Mouse (Mus musculus): Measurements from ENCODE around the gene Gm43518. TPM values are rescaled to one million over a fixed set of nuclear protein-coding genes. Genes with fewer than 3 reads are reported as not detected.

Gene Gm43518
- polyA plus RNA-seq, 1 experiment: not detected

GRCm38 (mm10) chr5:123930508-123930989 is 3.3 kb downstream of the Gm43518 start, which contains the start of gene Ccdc62:
Gene Ccdc62, plus strand, starts transcription at chr5:123930679.
- peaks cover 4% of the 10 kb centered on the region for H3K4me1 ChIP-seq (ENCODE audit: control insufficient read depth, insufficient read depth, low read length)
- peak within 1 kb of the TSS; percentile 100 for H3K4me3 ChIP-seq (ENCODE audit: insufficient read depth, low read depth, low read length)
- H3K27ac ChIP-seq (ENCODE audit: insufficient read depth, low read depth, low read length): peak within 1 kb of the TSS; percentile 97
- WGBS: under 1% methylated on average over 56 of the region's 56 CpGs
- TF ChIP-seq CTCF (IDR thresholded peaks at IDR 0.05; ENCODE audit: insufficient read depth, low read depth, low read length) (no peak), POLR2A (IDR thresholded peaks at IDR 0.05; ENCODE audit: insufficient read depth, low read depth, low read length) (peak; percentile 99)

DNA sequence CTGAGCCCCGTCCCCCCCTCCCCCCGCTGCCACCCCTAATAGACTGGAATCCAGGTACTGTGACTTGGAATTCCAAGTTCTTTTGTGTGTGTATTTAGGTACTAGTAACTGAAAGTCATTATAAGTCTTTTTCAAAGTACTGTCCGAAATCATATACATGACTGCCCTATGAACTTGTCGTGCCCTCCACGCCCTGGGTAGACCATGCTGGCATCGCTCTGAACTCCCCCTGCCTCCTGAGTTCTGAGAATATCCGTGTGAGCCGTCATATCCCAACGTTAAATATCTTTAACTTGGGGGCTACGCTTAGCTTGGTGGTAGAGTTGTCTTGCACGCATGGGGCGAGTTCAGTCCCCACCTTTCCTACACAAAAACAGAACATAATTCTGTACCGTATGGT is 3.9 kb downstream of the Gm43518 start:
- no peak overlapping the region for H3K27ac ChIP-seq (ENCODE audit: insufficient read depth, low read depth, low read length)
- peak overlapping the region; percentile 100 for H3K4me3 ChIP-seq (ENCODE audit: insufficient read depth, low read depth, low read length)
- TF ChIP-seq POLR2A (IDR thresholded peaks at IDR 0.05; ENCODE audit: insufficient read depth, low read depth, low read length) (no peak), CTCF (IDR thresholded peaks at IDR 0.05; ENCODE audit: insufficient read depth, low read depth, low read length) (no peak)
- peaks cover 4% of the 10 kb centered on the region for H3K4me1 ChIP-seq (ENCODE audit: control insufficient read depth, insufficient read depth, low read length)
- 47% methylated on average over 13 of the region's 13 CpGs for WGBS

DNA sequence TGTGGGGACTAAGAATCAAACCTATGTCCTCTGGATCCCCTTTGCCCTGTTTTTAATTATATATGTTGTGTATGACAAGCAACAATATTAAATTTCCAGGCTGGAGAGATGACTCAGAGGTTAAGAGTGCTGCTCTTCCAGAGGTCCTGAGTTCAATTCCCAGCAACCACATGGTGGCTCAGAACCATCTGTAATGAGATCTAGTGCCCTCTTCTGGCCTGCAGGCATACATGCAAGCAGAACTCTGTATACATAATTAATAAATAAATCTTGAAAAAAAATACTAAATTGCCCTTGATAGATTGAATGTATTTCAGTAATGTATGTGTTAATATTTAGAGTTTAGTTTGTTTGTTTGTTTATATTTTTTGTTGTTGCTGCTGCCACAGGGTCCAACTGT is 5.7 kb downstream of the Gm43518 start:
- no peak overlapping the region for H3K27ac ChIP-seq (ENCODE audit: insufficient read depth, low read depth, low read length)
- TF ChIP-seq POLR2A (IDR thresholded peaks at IDR 0.05; ENCODE audit: insufficient read depth, low read depth, low read length) (no peak), CTCF (IDR thresholded peaks at IDR 0.05; ENCODE audit: insufficient read depth, low read depth, low read length) (no peak)
- H3K4me3 ChIP-seq (ENCODE audit: insufficient read depth, low read depth, low read length): no peak overlapping the region
- H3K4me1 ChIP-seq (ENCODE audit: control insufficient read depth, insufficient read depth, low read length): peaks cover 4% of the 10 kb centered on the region

GRCm38 (mm10) chr5:123933556-123933955 is 6.3 kb downstream of the Gm43518 start:
- no peak for TF ChIP-seq CTCF (IDR thresholded peaks at IDR 0.05; ENCODE audit: insufficient read depth, low read depth, low read length)
- TF ChIP-seq POLR2A (IDR thresholded peaks at IDR 0.05; ENCODE audit: insufficient read depth, low read depth, low read length): no peak
- Histone ChIP-seq H3K27ac (ENCODE audit: insufficient read depth, low read depth, low read length) (no peak overlapping the region), H3K4me1 (ENCODE audit: control insufficient read depth, insufficient read depth, low read length) (peaks cover 4% of the 10 kb centered on the region), H3K4me3 (ENCODE audit: insufficient read depth, low read depth, low read length) (no peak overlapping the region)
- WGBS: 91% methylated on average over 12 of the region's 12 CpGs

DNA sequence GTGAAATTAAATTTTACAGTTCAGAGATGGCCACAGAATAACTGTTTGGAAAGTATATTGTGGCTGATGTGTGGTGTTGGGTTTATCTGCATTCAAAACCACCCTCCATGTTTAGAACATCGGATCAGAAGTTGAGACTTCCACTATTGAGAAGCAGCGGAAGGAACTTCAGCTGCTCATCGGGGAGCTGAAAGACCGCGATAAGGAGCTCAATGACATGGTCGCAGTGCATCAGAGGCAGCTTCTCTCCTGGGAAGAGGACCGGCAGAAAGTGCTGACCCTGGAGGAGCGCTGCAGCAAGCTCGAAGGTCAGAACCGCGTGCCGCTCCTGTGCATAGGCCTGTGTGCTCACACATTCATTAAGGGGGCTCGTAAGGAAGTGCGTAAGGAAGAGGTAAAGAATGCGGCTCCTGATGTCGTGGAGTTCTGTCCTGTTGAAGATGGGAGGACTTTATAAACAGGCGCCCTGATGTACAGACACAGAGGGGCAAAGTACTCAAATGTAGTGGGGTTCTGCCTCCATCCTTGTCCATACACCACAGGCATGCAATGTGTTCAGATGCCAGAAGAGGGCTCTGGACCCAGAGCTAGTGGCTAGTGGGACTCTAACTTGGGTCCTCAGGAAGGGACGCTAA is 6.9 kb downstream of the Gm43518 start:
- TF ChIP-seq POLR2A (IDR thresholded peaks at IDR 0.05; ENCODE audit: insufficient read depth, low read depth, low read length): no peak
- no peak overlapping the region for H3K4me3 ChIP-seq (ENCODE audit: insufficient read depth, low read depth, low read length)
- H3K27ac ChIP-seq (ENCODE audit: insufficient read depth, low read depth, low read length): no peak overlapping the region
- 49% methylated on average over 18 of the region's 18 CpGs for WGBS
- peaks cover 4% of the 10 kb centered on the region for H3K4me1 ChIP-seq (ENCODE audit: control insufficient read depth, insufficient read depth, low read length)

DNA sequence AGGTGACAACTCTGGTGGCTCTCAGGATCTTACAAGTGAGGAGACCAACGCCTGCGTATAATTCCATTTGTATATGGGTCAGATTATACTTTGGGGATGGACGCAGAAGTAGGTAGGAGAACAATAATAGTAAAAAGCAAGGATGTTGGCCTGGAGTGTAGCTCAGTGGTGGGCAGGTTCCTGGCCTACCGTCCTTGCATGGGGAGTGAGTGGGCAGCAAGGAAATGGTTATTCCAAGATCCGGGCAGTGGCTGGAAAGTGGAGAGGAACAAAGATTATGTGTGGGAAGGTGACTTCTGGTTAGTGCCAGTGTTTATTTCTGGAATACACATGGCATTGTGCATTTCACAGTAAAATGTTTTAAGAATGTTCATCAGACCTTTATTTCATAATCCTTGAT is 8.7 kb downstream of the Gm43518 start:
- TF ChIP-seq POLR2A (IDR thresholded peaks at IDR 0.05; ENCODE audit: insufficient read depth, low read depth, low read length): no peak
- TF ChIP-seq CTCF (IDR thresholded peaks at IDR 0.05; ENCODE audit: insufficient read depth, low read depth, low read length): no peak
- H3K4me1 ChIP-seq (ENCODE audit: control insufficient read depth, insufficient read depth, low read length): peaks cover 2% of the 10 kb centered on the region
- 88% methylated on average over 5 of the region's 5 CpGs for WGBS
- no peak overlapping the region for H3K27ac ChIP-seq (ENCODE audit: insufficient read depth, low read depth, low read length)
- H3K4me3 ChIP-seq (ENCODE audit: insufficient read depth, low read depth, low read length): no peak overlapping the region

GRCm38 (mm10) chr5:123938479-123938878 is 11.3 kb downstream of the Gm43518 start:
- TF ChIP-seq POLR2A (IDR thresholded peaks at IDR 0.05; ENCODE audit: insufficient read depth, low read depth, low read length): no peak
- TF ChIP-seq CTCF (IDR thresholded peaks at IDR 0.05; ENCODE audit: insufficient read depth, low read depth, low read length): no peak
- H3K4me1 ChIP-seq (ENCODE audit: control insufficient read depth, insufficient read depth, low read length): no peaks in the 10 kb centered on the region
- no peak overlapping the region for H3K4me3 ChIP-seq (ENCODE audit: insufficient read depth, low read depth, low read length)
- no peak overlapping the region for H3K27ac ChIP-seq (ENCODE audit: insufficient read depth, low read depth, low read length)
- 90% methylated on average over 5 of the region's 5 CpGs for WGBS

GRCm38 (mm10) chr5:123946546-123946945 is 19.3 kb downstream of the Gm43518 start:
- WGBS: 58% methylated on average over 4 of the region's 4 CpGs
- H3K4me3 ChIP-seq (ENCODE audit: insufficient read depth, low read depth, low read length): no peak overlapping the region
- TF ChIP-seq CTCF (IDR thresholded peaks at IDR 0.05; ENCODE audit: insufficient read depth, low read depth, low read length) (no peak), POLR2A (IDR thresholded peaks at IDR 0.05; ENCODE audit: insufficient read depth, low read depth, low read length) (no peak)
- no peak overlapping the region for H3K27ac ChIP-seq (ENCODE audit: insufficient read depth, low read depth, low read length)
- peaks cover 2% of the 10 kb centered on the region; the same call in 1 of the 2 replicates for H3K4me1 ChIP-seq (ENCODE audit: control insufficient read depth, insufficient read depth, low read length)

- Histone ChIP-seq H3K4me3 (ENCODE audit: insufficient read depth, low read depth, low read length) (no peak overlapping the region), H3K27ac (ENCODE audit: insufficient read depth, low read depth, low read length) (no peak overlapping the region), H3K4me1 (ENCODE audit: control insufficient read depth, insufficient read depth, low read length) (peaks cover 2% of the 10 kb centered on the region; the same call in 1 of the 2 replicates)
- TF ChIP-seq CTCF (IDR thresholded peaks at IDR 0.05; ENCODE audit: insufficient read depth, low read depth, low read length): no peak
- TF ChIP-seq POLR2A (IDR thresholded peaks at IDR 0.05; ENCODE audit: insufficient read depth, low read depth, low read length): no peak
- 45% methylated on average over 7 of the region's 7 CpGs for WGBS
Observed at GRCm38 (mm10) chr5:123947041-123947761, 20.0 kb downstream of the Gm43518 start.

All from olfactory bulb, adult 2 months (tissue).